Mouse (Mus musculus): ENCODE data around the gene Phf19.

Phf19 gene

DNA sequence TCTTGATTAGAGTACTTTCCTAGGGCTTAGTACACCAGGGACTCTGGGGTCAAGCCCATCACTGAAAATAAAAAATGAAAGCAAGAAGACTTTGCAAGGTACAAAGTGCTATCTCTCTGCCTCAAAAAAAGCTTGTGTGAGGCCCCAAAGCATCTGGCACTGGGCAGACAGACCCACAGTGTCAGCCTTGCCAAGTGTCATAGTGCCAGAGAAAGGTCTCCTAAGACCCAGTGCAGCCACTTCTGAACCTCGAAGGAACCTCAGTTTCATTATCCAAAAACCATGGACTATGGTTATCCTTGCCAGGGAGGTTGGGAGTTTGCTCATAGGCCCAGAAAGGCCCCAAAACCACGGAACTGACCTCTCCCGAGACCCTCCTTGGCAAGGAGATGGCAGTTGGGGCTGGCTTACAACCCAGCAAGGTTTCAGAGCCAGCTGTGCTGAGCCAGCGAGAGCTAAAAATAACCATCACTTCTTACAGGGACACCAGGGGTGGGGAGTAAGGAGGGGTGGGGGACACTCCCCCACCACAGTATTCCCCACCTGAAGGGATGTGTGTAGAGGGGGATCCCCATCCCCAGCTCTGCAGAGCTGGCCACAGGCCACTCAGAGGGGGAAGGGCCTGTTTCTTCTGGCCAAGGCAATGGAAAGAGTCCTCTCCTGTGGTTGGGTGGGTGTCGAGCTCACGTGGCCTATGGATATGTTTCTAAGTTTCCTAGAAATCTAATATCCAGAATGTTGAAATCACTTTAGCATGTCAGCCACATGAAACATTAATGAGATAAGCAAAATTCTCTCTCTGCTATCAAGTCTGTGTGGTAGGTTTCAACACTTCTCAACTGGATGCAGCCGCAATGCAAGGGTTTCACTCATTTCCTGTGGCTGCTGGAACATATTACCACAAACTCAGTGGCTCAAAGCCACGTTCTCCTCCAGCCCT is 24.7 kb upstream of the Phf19 start:
- peak; percentile 36 for DNase-seq (ENCODE audit: inconsistent ontology term)

DNA sequence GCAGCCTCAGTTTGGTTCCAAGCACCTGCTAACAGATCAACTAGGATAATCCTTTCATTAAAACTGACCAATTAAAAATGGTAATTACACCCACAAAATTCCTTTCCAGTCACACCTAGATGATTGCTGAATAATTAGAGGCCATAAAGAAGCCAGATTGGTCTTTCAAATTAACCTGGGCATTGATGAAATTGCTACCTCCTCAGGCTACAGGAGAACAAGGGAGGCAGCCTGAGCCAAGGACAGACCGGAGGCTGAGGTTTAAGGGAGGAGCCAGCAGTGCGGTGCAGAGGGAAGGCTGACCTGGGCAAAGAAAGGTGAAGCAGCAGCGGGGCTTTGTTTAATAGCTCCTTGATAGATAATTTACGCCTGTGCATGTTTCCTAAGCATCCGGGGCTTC is 23.6 kb upstream of the Phf19 start:
- no peak for DNase-seq (ENCODE audit: inconsistent ontology term)

DNA sequence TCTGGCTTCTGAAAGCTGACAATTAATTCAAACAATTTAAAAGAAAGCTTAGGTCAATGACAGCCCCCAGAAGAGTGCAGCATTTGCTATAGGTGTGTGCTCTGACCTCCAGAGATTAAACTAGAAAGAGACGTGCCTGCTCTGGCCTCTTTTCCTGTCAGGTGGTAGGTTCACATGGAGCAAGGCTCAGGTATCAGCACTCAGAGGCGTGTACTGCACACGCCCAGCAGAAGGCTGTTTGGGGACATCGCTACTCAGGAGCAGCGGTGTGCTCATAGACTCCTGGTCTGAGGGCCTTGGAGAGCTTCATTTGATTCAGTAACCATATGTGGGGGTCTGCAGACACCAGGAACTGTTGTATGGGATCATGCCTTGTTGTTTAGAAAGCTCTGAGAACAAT is 13.5 kb upstream of the Phf19 start:
- DNase-seq (ENCODE audit: inconsistent ontology term) = no peak

DNA sequence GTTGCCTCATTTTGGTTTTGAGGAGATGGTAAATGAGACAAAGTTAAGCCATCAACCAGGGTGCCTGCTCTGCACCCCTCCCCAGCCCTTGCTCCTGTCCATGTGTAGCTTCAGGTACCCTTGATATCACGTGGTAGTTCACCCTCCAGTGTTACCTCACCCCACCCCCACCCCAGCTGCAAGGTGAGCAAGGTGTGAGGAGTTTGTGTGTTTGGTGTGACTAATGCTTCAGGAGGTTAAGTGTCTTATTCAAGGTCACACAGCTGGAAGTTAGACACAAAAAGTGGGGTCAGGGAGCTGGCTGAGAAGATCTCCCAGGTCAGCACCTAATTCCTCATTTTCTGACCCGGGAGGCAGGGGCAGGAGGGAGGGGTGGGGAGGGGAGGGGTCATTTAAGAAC is 8.9 kb upstream of the Phf19 start:
- DNase-seq (ENCODE audit: inconsistent ontology term) = no peak

DNA sequence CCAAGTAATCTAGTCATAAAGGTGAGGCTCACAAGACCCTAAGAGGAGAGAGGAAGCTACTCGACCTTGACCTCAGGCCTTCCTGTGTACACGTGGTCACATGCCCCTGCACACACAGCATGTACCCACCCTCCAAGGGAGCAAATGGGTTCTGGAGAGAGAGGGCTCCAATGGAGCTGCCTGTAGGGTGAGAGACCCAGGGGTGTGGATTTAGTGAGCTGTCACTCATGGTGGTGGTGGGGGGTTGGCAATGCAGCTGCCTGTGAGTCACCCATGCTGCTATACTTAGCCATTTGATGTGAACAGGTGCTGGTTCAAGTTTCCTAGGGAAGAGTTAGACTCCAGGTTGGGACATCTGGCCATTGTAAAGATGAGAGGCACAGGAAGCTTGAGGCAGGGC is 6.3 kb upstream of the Phf19 start:
- no peak for DNase-seq (ENCODE audit: inconsistent ontology term)

DNA sequence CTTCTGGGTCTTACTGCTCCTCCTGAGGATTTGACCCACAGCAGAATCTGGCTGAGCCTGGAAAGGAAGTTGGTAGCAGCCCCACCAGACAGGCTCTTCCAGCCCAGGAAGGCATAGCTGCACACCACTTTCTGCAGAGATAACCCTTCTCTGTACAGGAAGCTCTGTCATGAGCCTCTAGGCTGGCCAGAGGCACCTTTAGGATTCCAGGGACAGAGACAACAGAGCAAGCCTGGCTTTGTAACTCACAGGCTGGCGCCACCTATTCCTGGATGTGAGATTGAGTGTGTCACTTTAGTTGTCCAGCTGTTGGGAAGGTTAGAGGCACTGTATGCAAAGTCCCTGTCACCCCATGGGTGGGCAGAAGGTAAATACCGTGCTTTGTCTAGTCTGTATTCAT is 1.3 kb upstream of the Phf19 start:
- DNase-seq (ENCODE audit: inconsistent ontology term) = no peak

DNA sequence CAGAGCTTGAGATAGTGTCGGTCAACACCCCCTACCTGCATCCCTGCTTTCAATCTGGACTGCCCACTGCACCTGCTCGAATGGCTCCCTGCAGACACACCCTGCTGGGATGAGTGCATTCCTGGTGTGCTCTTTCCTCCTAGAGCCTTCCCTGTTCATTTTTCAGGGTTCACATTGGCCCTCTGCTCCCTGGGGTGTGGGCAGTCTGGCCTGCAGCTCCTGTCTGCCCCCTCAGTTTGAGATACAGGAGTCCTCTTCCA is 927 bp upstream of the Phf19 start:
- DNase-seq (ENCODE audit: inconsistent ontology term) = no peak

DNA sequence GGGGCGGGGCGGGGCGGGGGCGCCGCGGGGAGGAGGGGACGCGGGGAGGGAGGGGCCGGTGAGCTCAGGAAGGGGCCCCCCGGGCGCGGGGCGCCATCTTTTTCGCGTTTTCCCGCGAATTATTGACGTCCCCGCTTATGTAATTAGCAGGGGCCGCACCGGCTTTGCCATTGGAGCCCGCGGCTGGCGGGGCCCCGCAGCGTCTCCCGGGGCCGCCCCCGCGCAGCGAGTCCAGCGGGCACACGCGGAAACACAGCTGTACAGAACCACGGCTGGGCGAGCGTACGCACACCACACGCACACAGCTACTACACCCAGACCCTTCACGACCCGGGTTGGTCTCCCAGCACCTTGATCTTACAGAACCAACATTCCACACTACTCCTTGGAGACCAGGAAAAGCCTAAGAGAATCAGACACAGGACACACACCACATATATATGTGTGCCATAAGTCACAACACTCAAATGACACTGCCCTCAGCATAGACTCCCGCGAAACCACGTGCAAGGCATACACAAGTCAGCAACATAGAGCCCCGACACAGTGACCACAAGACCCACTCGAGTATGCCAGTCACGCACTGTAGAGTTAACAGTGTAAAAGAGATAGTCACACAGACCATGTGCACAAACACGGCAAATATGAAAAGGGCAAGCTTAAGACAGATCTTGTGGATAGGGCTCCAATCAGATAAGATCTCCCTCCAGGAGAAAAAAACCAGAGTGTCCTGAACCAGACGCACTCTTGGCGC is 420 bp upstream of the Phf19 start:
- peak; percentile 64 for DNase-seq (ENCODE audit: inconsistent ontology term)

DNA sequence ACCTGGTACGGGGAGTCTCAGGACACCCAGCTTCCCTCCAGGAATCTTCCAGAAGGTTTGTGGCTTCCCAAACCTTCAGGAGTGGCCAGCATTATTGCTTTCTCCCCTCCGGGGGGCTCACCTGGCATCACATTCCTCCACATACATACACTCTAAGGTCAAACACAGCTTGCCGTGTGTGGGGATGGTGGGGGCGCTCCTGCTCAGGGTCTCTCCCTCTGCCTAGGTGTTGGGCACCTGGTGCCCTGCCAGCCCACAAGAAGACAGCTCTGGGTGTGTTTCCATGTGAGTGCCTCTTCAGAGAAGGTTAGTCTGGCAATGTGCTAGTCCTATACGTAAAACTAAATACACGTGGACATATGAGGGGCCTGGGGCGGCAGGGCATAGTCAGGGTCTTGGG is 1.2 kb downstream of the Phf19 start:
- no peak for DNase-seq (ENCODE audit: inconsistent ontology term)

DNA sequence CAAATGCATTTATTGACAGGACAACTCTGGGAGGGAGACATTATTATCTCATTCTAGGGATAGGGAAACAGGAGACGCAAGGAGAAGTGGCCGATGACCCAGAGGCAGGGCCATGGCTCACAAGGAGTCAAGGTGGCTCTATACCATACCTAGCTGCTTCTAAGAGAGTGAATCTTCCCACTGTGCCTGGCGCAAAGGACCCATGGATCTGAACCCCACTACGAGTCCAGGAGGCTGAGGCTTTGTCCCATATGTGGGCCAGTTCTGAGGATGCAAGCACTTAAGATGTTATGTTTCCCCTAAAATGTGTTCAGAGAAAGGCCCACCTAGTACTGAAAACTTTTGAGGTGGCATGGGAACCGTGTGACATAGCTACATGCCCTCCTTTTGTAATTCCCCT is 2.0 kb downstream of the Phf19 start:
- no peak for DNase-seq (ENCODE audit: inconsistent ontology term)

DNA sequence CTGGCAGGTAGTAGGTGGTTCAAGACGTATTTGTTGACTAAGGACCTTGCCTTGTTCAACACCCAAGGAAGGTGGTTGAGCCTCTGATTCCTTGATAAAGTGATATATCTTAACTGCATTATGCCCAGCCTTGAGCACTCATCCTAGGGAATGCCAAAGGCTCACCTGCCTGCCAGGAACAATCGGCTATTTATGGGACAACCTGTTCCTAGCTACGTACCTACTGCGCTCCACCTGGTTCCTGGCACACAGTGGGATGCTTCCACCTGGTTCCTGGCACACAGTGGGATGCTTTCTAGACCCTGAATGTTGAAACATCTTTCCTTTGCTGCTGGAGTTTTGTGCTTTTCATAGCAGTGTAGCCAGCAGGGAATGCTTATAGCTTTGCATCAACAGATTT is 4.1 kb downstream of the Phf19 start:
- no peak for DNase-seq (ENCODE audit: inconsistent ontology term)

DNA sequence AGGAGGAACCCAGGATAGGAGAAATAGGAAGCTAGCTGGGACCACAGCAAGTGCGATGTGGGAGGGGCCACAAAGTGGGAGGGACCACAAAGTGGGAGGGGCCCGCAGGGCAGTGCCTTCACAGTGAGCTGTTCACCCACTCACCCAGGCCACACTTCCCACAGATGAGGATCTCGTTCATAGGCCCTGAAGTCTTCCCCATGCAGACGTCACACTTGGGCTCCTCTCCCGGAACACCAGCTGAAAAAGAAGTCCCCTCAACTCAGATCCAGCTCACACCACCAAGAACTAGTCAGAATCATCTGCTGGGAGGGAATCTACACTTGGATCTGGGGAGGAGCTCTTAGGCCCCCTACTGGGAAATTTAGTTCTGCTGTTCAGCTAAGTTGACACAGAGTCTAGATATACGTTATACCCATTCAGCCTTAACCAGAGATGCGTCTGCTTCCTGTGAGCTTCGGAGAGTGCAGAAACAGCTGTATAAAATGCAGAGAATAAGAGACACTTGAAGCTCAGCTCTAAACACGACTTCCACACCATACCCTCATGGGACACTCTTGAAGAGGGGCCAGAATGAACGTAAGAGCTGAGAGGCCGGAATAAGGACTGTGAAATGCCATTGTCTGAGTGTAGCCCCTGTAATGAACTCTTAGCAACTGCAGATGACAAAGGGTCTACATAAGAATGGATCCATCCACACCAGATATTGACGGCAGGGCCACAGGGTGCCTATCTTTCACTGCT is 6.8 kb downstream of the Phf19 start:
- DNase-seq (ENCODE audit: inconsistent ontology term) = no peak

DNA sequence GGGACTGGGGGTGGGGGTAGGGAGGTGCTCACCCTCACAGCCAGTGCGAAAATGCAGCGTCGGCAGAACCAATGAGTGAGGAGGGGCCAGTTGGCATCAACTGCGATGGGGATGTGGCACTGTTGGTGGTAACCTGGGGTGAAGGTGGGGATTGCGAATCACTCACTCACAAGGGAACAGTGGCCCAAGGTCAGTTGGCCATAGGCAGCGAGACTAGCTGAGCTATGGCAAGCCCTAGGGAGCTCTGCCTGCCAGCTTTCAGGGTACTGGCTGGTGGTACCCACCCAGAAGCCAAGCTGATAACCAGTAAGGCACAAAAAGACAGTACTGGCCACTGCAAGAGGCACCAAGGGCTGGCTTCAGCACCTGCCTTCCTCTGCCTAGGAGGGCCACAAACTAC is 7.4 kb downstream of the Phf19 start:
- no peak for DNase-seq (ENCODE audit: inconsistent ontology term)

DNA sequence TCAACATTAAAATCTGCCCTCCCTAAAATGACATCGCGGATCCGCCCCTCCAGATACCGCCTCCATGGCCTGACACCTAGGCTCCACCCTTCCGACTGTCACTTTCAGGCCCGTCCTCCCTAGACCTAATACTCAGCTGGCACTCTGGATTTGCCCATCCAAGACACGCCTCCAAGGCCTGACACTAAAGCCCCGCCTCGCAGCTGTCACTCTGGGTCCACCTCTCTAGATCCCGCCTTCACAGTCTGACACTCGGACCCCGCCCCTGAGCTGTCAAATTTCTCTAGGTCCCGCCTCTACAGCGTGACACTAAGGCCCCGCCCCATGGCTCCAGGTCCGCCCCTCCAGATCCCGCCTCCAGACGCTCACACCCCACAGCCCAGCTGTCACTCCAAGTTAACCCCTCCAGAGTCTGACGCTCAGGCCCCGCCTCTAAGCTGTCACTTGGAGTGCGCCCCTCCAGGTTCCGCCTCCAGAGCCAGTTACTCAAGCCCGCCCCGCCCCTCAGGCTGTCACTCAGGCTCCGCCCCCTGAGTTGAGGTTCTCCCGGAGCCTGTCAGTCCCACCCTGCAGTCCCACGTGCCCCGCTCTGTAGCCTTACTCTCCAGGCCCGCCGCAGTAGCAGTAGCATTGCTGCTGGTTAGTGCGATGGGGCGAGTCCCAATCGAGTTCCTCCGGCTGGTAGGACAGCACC is 8.8 kb downstream of the Phf19 start:
- peak; percentile 99 for DNase-seq (ENCODE audit: inconsistent ontology term)

DNA sequence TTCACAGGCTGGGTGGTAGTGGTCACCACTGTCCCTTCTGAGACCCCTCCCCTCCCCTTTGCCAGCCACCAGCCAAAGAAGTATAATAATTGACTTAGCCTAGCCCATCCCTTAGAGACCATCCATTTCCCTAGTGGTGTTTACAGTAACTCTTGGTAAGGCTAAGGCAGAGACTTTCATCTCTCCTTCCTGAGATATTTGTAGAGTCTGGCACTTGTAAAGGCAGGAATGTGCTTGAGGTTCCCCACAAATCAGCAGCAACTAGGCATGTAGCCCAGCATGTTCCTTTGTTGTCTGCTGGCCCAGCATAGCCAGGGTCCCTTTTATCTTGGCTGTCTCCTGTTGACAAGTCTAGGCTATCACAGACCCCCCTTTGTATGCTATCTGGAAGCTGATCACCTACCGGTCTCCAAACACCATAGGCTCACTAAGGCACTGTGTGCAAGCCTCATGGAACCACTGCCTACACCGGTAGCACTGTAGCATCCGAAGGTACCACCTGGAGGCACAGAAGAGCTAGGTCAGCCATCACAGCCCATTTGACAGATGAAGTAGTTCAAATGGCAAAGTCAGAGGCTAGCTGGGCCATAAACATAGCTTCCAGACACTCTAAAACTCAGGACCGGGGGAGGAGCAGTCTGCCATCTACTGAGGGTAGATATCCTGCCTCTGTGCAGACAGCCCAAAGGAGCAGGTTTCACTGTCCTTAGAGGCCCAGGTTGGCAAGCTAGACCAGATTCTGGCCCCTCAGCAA is 10.0 kb downstream of the Phf19 start:
- peak; percentile 52 for DNase-seq (ENCODE audit: inconsistent ontology term)

DNA sequence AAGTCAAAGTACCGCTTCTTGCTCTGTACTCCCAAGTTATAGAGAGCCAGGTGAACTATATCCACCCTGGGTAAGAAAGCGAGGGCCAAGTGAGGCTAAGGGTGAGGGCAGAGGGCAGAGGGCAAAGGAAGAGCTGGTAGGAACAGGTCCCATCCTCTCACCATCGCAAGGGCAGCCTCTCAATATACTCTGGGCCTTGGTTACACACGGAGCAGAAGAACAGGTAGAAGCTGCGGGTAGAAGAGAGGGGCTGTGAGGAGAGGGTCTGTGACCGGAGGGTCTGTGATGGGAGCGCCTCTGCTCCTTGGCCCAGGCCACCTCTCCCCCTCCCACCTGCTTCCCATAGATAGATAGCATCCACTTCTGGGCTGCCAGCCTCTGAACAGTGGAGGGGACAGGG is 10.6 kb downstream of the Phf19 start:
- no peak for DNase-seq (ENCODE audit: inconsistent ontology term)

DNA sequence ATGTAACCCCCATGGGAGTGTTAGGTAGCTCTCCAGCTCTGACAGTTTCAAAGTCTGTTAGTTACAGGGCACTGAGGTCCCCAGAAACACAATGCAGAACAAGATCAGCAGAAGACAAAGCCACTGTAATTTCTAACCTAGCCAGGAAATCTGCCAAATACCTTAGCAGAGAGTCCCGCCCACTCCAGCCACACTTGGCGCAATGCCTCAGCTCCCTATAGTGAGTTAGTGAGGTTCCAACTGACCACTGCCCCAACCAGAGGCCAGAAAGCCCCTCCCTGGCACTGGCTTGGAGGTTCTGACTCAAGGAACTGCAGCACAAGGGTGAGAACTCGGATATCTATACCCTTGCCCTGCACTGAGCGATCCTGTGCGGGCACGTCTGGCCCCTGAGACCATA is 11.1 kb downstream of the Phf19 start:
- DNase-seq (ENCODE audit: inconsistent ontology term) = peak; percentile 26

DNA sequence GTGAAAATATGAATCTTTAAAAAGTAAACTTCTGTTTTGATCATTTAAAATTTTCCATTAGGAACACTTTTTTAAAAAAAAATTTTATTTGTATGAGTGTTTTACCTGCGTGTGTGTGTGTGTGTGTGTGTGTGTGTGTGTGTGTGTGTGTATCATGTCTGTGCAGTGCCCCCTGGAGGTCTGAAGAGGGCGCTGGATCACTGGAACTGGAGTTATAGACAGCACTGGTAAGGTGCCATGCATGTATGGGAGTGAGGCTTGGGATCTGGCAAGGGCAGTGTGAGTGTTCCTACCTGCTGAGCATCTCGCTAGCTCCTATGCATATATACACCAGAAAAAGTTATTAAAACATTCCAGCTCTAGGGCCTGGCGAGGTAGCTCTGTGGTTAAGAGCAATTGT is 12.1 kb downstream of the Phf19 start:
- DNase-seq (ENCODE audit: inconsistent ontology term) = no peak

DNA sequence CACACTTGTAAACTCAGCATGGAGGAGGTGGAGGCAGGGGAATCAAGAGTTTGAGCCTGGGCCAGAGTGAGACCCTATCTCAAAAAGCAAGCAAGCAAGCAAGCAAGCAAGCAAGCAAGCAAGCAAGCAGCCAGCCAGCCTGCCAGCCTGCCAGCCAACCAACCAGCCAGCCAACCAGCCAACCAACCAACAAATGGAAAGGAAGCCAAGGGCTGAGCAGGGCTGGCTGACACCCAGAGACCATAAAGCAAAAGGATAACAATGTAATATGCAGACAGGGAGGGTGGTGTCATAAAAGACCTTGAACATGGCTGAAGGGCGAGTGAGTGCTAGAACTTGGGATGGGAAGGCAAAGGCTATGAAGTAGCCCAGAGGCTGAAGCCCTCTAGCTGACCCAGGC is 13.4 kb downstream of the Phf19 start:
- no peak for DNase-seq (ENCODE audit: inconsistent ontology term)

DNA sequence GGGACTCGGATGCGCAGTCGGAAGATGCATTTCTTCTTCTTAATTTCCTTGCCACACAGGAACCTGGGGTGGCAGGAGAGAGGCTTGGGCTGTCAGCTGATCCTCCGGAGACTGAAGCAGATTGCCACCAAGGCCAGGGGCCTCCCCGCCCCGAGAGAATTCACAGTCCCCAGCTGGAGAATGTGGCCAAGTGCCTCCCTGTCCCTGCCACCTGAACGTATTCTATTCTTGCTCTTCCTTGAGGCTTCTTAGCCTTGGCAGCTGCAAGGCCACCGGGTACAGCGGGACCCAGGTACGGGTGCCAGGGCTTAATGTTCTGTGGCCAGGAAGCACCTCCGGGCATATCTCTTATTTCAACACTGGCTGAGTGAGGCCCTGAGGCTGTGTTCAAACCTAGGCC is 14.1 kb downstream of the Phf19 start:
- DNase-seq (ENCODE audit: inconsistent ontology term) = no peak

DNA sequence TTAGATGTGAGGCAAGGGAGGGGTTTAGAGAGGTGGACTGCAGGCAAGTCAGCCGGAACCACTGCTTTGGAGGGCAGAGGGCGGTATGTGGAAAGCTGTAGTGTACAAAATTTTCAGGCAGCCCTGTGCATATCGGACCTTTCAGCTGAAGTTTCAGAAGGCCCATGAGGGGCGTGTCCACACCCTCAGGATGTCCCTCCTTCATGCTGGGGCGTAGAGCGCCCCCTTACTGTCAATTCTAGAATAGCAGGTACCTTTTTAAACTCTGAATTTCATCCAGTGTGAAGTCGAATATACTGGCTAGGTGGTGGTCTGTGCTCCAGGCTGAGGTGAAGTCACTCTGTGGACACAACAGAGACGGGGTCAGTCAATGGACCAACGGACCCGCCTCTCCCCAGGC is 16.0 kb downstream of the Phf19 start:
- no peak for DNase-seq (ENCODE audit: inconsistent ontology term)

Data from Muller cell, postnatal 12 days (primary cell).